Mouse (Mus musculus) left cerebral cortex, adult 18-20 months (tissue): ENCODE data around the gene Nrarp. TPM values are rescaled to one million over a fixed set of nuclear protein-coding genes. Genes with fewer than 3 reads are reported as not detected.

Experiments used
- DNase-seq, 2 experiments: peaks; one replicate each; pipeline ENCODE4 v3.0.0; 2021 to 2022; ENCODE audit warnings: low spot score in 2 of 2, mixed read lengths in 1 of 2
- total RNA-seq, 2 experiments: library from RNA; stranded (reverse); gene quantifications; 2 replicates each; pipeline ENCODE4 v1.2.3; 2021

The Nrarp gene
- total RNA-seq, 2 experiments from 2014 or later, result 19.2 to 23.9 TPM

GRCm38 (mm10) chr2:25195211-25196156 lies 14.9 kb downstream of the Nrarp start:
- DNase-seq, result no peak

GRCm38 (mm10) chr2:25196172-25196954 lies 15.8 kb downstream of the Nrarp start, which contains the start of gene Tor4a:
Tor4a (minus strand) TSS chr2:25196886.
- DNase-seq, result no peak

GRCm38 (mm10) chr2:25197191-25197590 lies 16.6 kb downstream of the Nrarp start:
- DNase-seq, result no peak

- no peak for DNase-seq
Observed at GRCm38 (mm10) chr2:25197946-25198345, 17.4 kb downstream of the Nrarp start.

GRCm38 (mm10) chr2:25200631-25201030 lies 20.1 kb downstream of the Nrarp start:
- no peak for DNase-seq

GRCm38 (mm10) chr2:25203631-25204214 lies 23.2 kb downstream of the Nrarp start:
- no peak for DNase-seq

- DNase-seq, result no peak
Observed at GRCm38 (mm10) chr2:25207593-25207992, 27.0 kb downstream of the Nrarp start.

GRCm38 (mm10) chr2:25210686-25211085 lies 30.1 kb downstream of the Nrarp start:
- peak in 1 of 2 experiments; percentile 26 for DNase-seq

GRCm38 (mm10) chr2:25211121-25211670 lies 30.6 kb downstream of the Nrarp start, which contains the start of gene Nelfb:
Nelfb (minus strand) TSS chr2:25211489.
- peak; percentile 76 to 88 for DNase-seq

GRCm38 (mm10) chr2:25213266-25213865 lies 32.8 kb downstream of the Nrarp start:
- no peak for DNase-seq

- no peak for DNase-seq
Observed at GRCm38 (mm10) chr2:25214444-25214843, 33.9 kb downstream of the Nrarp start, which contains the start of gene Stpg3. Stpg3 (minus strand) TSS chr2:25214637.

- no peak for DNase-seq
Observed at GRCm38 (mm10) chr2:25217666-25218065, 37.1 kb downstream of the Nrarp start.

- DNase-seq, result no peak
Observed at GRCm38 (mm10) chr2:25218445-25218844, 37.9 kb downstream of the Nrarp start, which contains the start of gene Fam166a. Fam166a (plus strand) TSS chr2:25218745.

GRCm38 (mm10) chr2:25221331-25221772 lies 40.8 kb downstream of the Nrarp start:
- no peak for DNase-seq

GRCm38 (mm10) chr2:25223681-25224491 lies 43.3 kb downstream of the Nrarp start:
- DNase-seq, result peak; percentile 74 to 77

- no peak for DNase-seq
Observed at GRCm38 (mm10) chr2:25224492-25224765, 43.9 kb downstream of the Nrarp start, which contains the start of gene Tubb4b. Tubb4b (minus strand) TSS chr2:25224702.

- peak; percentile 95 to 98 for DNase-seq
Observed at GRCm38 (mm10) chr2:25224766-25225752, 44.5 kb downstream of the Nrarp start.

GRCm38 (mm10) chr2:25225811-25226379 lies 45.3 kb downstream of the Nrarp start:
- DNase-seq, result no peak
